Mouse (Mus musculus) right cerebral cortex, postnatal 14 days (tissue): ENCODE measurements around the gene Polr2e.

Source experiments
- DNase-seq: peaks from one replicate; pipeline ENCODE4 v3.0.0; 2022

Polr2e gene

DNA sequence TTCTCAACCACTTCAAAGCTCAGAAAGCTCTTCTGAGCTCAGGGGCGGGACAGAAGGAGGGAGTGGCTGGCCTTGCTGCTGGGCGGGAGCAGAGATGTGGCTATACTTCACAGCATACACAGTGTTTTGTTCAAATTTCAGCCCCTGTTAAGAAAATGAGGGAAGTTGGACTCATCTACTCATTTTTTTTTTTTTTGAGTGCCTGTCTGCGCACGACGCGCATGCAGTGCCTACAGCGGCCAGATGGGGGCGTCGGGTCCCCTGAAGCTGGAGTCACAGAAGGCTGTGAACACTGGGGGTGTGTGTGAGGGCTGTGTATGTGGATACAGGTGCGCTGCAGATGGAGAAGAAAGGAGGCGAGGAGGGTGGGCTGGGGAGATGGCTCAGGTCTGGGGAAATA is 52.6 kb downstream of the Polr2e start:
- peak; percentile 92 for DNase-seq

DNA sequence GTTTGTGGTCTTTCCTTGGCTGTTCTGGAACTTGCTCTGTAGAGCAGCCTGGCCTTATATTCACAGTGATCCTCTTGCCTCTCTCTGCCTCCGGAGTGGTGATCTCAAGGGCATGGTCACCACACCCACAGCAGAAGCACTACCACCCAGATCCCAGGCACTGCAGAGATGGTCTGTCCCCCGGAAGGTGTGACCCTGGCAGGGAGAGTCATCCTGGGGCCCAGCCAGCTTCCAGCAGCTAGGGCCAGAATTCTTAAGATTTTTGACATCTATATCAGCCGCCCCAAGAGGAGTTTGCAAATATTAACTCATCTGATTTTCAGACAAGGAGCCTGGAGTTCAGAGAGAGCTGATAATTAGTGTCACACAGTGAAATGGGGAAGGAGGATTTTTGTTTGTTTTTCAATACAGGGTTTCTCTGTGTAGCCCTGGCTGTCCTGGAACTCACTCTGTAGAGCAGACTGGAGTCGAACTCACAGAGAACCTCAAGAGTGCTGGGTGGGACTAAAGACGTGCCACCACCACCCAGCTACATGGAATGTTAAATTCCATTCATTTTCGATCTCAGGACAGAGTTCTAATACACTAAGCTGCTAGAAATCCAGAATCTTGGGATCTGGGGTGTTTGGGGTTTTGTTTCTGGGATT is 53.2 kb downstream of the Polr2e start:
- DNase-seq: no peak
